ENCODE assay signal across 23 mouse cellular contexts in the genomic region with DNA sequence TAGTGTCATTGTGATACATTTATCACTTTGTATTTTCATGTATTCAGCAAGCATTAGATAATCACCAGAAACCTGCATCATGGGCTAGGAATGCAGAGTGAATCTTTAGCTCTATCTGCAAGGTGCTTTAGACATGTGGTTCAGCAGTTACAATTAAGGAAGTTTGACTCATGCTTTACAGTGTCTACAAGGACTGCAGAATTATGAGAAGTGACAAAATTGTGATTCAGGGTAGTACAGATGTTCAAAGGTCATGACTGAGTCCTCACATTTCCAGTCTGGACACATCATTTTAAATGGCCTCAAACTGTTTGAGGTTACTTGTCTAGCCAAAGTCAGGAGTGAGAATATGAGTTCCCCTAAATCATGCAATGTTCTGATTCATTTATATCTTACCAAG.
DNase-seq lines count a peak whose midpoint lies in the region; ATAC-seq and TF ChIP-seq lines count a peak whose summit lies in the region.
"Had no signal": no experiment of that assay in that cellular context is flagged by ENCODE, and none has a peak within 500 bp of the region (broad histone marks: within the 10 kb centered on the region; RNA-seq: fewer than 3 reads in every experiment).

No protein-coding gene starts in this region.

- no peaks in the 10 kb centered on the region for H3K27me3 ChIP-seq in midbrain, embryonic 15.5 days (replicated peaks)
- H3K27me3 ChIP-seq: CH12.LX; embryonic facial prominence, embryonic 13.5 days; embryonic facial prominence, embryonic 15.5 days; forebrain, embryonic 13.5 days; forebrain, embryonic 15.5 days had no signal

- H3K9me3 ChIP-seq in midbrain, embryonic 15.5 days = no peaks in the 10 kb centered on the region
- H3K9me3 ChIP-seq: embryonic facial prominence, embryonic 13.5 days; embryonic facial prominence, embryonic 15.5 days; forebrain, embryonic 13.5 days; forebrain, embryonic 15.5 days had no signal

- ATAC-seq in midbrain, embryonic 15.5 days (replicated peaks) = no peak
- ATAC-seq: activated CD4-positive, CD25-positive, alpha-beta regulatory T cell, adult 4 months; CD4-positive, CD25-positive, alpha-beta regulatory T cell, adult 4 months; forebrain, embryonic 13.5 days; forebrain, embryonic 15.5 days; forebrain, postnatal 0 days had no signal

- no peak overlapping the region for H3K9ac ChIP-seq in midbrain, embryonic 15.5 days
- H3K9ac ChIP-seq: embryonic facial prominence, embryonic 13.5 days; embryonic facial prominence, embryonic 15.5 days; forebrain, embryonic 13.5 days; forebrain, embryonic 15.5 days; forebrain, postnatal 0 days had no signal

- TF ChIP-seq POLR2A in embryonic fibroblast, embryonic 13.5 days (IDR thresholded peaks at IDR 0.05; ENCODE audit: low read depth, low read length) = no peak

- no peaks in the 10 kb centered on the region; the same call in 1 of the 2 replicates for H3K4me1 ChIP-seq in embryonic fibroblast, embryonic 13.5 days (ENCODE audit: control insufficient read depth, insufficient read depth, low read length)
- H3K4me1 ChIP-seq in midbrain, embryonic 15.5 days = no peaks in the 10 kb centered on the region
- H3K4me1 ChIP-seq: embryonic facial prominence, embryonic 13.5 days; embryonic facial prominence, embryonic 15.5 days; forebrain, embryonic 13.5 days; forebrain, embryonic 15.5 days had no signal

- H3K27ac ChIP-seq in embryonic fibroblast, embryonic 13.5 days (ENCODE audit: insufficient read depth, low read length) = peak overlapping the region; percentile 89; the same call in 1 of the 2 replicates
- no peak overlapping the region for H3K27ac ChIP-seq in midbrain, embryonic 15.5 days
- H3K27ac ChIP-seq: embryonic facial prominence, embryonic 13.5 days; embryonic facial prominence, embryonic 15.5 days; forebrain, embryonic 13.5 days; forebrain, embryonic 15.5 days had no signal

- TF ChIP-seq CTCF in embryonic fibroblast, embryonic 13.5 days (IDR thresholded peaks at IDR 0.05; ENCODE audit: borderline replicate concordance, insufficient read depth, low read length) = no peak

- no peak overlapping the region for H3K4me3 ChIP-seq in embryonic fibroblast, embryonic 13.5 days (ENCODE audit: insufficient read depth, low read length)
- H3K4me3 ChIP-seq in midbrain, embryonic 15.5 days = no peak overlapping the region
- H3K4me3 ChIP-seq: embryonic facial prominence, embryonic 13.5 days; embryonic facial prominence, embryonic 15.5 days; forebrain, embryonic 13.5 days; forebrain, embryonic 15.5 days had no signal

- DNase-seq in 3T3-L1 (ENCODE audit: low read depth, low spot score) = peak; percentile 43
- DNase-seq in Muller cell, postnatal 12 days (ENCODE audit: inconsistent ontology term) = peak; percentile 26
- DNase-seq in embryo, embryonic 10.5 days (ENCODE audit: low spot score) = no peak
- DNase-seq: adrenal gland, adult 8-10 months; adrenal gland, postnatal 14 days; adrenal gland, postnatal 36 days; cerebellum, adult 11-12 months; cerebellum, adult 2 months; cerebellum, adult 9-10 months; cerebellum, postnatal 10 days; cerebellum, postnatal 25 days; embryo, embryonic 11 days; forebrain, postnatal 0 days had no signal

- H3K36me3 ChIP-seq in midbrain, embryonic 15.5 days (replicated peaks) = no peaks in the 10 kb centered on the region
- H3K36me3 ChIP-seq: embryonic facial prominence, embryonic 13.5 days; embryonic facial prominence, embryonic 15.5 days; forebrain, embryonic 15.5 days; G1E had no signal

- no peak overlapping the region for H3K4me2 ChIP-seq in midbrain, embryonic 15.5 days
- H3K4me2 ChIP-seq: embryonic facial prominence, embryonic 13.5 days; embryonic facial prominence, embryonic 15.5 days; forebrain, embryonic 13.5 days; forebrain, embryonic 15.5 days had no signal
